8 mouse cellular contexts compared by ENCODE assay signal in genomic region chr3:41021980-41022379, GRCm38 (mm10).
DNase-seq lines count a peak whose midpoint lies in the region; ATAC-seq lines count a peak whose summit lies in the region.

No protein-coding gene starts in this region.

- DNase-seq in frontal cortex, postnatal 25 days (ENCODE audit: low spot score in 2 of 2), result no peak
- DNase-seq in Muller cell, postnatal 12 days (ENCODE audit: inconsistent ontology term), result peak; percentile 88
- peak; percentile 22 to 33 for DNase-seq in cerebellum, postnatal 36 days
- DNase-seq in layer of hippocampus, adult 8-10 months (ENCODE audit: low spot score in 2 of 2), result peak; percentile 52 to 67
- DNase-seq in spleen, adult 18-20 months, result no peak
- no peak for DNase-seq in embryo, embryonic 10 days (ENCODE audit: low spot score)
- DNase-seq in thymus, adult 18-20 months, result no peak

- ATAC-seq in frontal cortex, adult (ENCODE audit: low TSS enrichment), result peak; percentile 99

Comparison
In these comparisons a context has a peak if more than half of its experiments do, and no peak if none do; other contexts are left out.
1. DNase-seq: peak in Muller cell, postnatal 12 days (single experiment), cerebellum, postnatal 36 days (2 of 2) and layer of hippocampus, adult 8-10 months (2 of 2); none in frontal cortex, postnatal 25 days (0 of 2), spleen, adult 18-20 months (0 of 2), embryo, embryonic 10 days (single experiment) and thymus, adult 18-20 months (0 of 2).